Mouse (Mus musculus): ENCODE measurements at regions not wholly inside any gene's neighbourhood (a gene's known extent, or its start where the extent isn't known, plus 50 kb on each side); places are given as distances from the start of the nearest gene placed in this dataset.
"Not testable (repeated sequence)": the region's sequence is repeated elsewhere in the genome, so short reads cannot be mapped to it uniquely, and the experiment has no call there.

DNA sequence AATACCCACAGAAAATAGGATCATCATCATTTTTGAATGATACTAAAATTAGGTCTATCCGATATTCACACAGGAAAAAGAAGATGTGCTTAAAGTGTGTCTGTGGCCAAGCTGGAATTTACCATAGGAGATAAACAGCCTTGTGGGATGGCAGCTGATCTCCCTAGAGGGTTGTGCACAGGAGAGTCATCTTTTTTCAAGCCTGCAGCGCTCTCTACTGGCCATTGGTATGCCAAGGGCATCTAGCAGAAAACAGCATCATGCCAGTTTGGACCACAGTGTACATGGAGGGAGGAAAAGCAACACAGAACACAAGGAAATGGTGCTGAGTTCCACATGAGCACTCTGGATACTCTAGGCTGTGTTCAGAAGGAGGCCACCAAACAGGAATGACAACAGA, 74.1 kb upstream of the Diaph3 start:
- DNase-seq (ENCODE audit: low spot score), result peak; percentile 81

DNA sequence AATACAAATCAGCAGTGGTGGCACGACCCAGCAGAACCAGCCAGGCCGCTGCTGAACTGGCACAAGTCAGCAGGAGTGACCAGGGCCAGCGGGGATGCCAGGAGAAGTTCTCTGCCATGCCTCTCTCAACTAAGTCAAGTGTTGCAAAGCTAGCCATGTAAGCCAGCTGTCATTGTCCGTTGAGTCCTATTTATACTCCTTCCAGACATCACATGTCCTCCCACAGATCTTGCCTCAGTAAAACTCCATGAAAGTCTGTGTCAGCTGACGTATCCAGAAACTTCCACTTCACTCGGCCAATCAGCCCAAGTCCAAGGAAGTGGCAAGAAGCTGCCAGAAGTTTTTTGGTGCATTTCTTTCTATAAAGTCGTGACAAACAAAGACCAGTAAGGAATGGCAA, 76.0 kb upstream of the Diaph3 start:
- no peak for DNase-seq (ENCODE audit: low spot score)

DNA sequence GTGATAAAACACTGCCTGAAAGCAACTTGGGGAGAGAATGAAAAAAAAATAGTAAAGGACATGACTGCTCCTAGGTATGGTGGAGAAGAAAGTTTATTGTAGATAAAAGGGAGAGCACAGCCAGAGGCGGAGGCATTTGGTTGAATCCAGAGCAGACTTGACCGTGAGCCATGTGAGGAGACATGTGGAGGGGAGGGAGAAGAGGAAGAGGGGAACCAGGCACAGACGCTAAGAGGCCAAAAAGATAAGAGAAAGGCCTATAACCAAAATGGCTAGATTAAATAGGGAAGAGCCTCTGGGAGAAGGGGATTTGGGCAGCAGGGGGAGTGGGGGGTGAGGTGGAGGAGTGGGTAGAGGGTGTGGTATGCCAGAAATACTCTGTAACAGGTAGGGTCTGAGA, 78.9 kb upstream of the Diaph3 start:
- DNase-seq (ENCODE audit: low spot score), result no peak

DNA sequence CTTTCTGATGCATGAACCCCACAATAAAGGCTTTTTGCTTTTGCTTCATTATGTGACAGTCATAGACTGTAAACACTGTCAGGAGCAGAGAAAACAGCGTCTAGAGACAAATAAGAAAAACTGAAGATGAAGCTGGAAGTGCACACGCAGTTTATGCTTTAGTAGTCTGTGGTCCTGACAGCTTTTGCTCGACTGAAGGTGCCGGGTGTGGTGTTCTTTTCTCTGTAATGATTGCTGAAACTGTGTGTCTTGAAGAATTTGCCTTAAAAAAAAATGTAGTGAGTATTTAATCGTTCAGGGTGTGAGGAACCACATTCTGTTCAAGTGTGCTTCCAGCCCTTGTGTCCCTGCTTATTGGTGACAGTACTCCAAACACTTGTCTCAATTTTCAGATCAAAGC, 83.8 kb upstream of the Diaph3 start:
- no peak for DNase-seq (ENCODE audit: low spot score)

DNA sequence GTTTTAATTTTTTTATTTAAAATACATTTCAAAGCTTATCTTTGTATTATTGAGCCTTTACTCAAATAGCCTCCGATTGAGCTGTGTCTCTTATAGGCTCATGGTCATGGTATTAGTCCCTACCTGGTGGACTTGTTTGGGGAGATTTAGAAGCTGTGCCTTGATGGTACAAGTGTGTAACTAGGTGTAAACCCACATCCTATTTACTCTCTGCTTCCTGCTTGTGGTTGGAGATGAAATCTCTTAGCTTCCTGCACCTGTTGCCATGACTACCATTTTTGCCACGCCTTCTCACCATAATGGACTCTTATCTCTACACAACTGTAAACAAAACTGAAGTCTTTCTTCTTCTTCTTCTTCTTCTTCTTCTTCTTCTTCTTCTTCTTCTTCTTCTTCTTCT, 108.2 kb upstream of the Diaph3 start:
- DNase-seq (ENCODE audit: low spot score), result no peak

DNA sequence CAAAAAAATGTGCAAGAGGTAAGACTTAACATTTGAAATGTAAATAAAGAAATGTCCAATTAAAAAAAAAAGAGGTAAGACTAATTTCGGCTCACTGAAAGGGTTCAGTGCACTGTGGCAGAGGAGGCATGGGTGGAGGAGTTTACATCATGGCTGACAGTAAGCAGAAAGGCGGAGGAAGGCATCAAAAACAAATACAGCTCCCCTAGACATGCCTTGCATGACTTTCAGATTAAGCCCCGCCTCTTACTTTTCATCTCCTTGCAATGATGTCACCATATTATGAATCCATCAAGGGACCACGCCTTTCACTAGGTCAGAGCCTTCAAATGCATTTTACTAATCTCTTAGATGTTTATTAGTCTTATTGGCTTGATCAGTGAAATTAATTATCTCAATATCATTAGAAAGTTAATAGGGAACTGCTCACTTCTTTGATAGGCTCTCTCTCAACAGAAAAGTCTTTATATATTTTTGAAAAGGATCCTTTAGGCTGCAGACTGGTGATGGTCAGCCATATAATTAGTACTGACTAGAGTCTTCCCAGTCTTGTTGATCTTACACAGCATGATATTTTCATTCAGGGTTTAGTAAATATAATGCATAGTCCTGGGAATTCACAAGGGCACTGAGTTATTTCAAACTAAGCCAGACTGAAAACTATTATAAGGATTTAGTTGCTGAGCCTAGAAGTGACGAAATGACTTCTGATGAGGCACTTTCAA, 114.6 kb upstream of the Diaph3 start:
- no peak for DNase-seq (ENCODE audit: low spot score)

DNA sequence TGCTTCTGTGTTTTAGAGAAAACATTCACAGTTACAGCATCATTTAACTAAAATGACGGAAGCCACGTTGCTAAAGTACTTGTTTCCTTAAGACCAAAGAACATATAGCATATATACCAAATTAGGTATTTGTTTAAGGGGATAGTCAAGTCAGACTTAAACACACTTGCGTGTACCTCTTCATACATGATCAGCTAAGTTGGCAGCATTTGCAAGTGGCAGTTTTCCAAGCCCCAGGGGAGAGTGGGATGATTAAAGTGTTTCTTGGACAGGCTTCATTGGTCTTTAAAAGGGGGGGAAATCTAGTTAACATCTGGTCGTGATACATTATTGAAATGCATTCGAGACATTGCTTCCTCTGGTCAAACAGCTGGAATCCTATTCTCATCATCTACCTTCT, 120.7 kb upstream of the Diaph3 start:
- no peak for DNase-seq (ENCODE audit: low spot score)

DNA sequence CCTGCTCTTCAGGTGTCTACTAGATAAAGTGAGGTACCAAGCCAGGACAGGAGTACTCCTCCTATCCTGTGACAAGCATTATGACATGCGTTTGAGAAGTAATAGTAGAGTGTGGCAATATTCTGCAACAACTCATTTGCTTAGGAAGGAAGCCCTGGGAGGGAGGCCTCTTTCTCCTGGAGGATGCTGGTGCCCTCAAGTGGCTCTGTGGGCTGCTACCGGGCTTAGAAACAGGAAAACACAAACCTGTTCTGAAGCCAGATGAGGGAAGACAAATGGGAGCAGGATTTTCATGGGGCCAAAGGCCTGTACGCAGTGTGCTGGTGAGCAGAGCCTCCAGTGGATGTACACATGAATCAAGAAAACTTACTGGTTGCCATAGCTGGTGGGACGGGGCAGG, 123.8 kb upstream of the Diaph3 start:
- DNase-seq (ENCODE audit: low spot score), result no peak

DNA sequence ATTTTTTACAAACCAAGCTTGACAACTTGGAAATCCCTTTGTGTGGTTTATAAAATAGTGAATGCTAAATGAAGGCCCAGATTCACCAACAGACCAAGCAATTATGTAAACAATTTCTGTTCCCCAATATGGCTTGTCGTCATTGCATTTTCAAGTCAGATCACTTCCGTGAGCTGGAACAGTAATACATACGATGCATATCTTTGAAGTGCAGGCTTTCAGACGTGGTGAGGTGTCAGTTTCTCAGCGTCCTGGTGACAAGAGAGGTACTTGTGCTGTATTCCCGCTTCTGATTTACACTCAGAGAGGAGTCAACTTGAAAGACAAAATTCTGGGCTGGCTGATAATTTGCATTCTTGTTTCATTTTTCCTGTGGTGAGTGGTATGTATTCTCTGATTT, 125.3 kb upstream of the Diaph3 start:
- no peak for DNase-seq (ENCODE audit: low spot score)

DNA sequence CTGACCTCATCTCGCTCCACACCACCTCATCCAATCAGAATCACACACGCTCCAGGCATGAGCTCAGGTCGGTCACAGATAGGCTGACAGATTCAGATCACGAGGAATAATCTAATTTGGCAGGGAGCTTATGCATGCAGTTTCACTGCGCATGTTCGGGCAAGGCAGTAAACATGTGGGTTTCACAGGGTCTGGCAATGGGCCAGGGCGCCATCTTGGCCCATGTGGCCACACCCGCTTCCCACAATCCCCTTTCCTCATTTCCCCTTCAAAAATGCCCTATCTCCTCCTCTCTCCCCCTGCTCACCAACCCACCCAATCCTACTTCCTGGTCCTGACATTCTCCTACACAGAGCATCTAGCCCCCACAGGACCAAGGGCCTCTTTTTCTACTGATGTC, 127.2 kb upstream of the Tdrd3 start:
- not testable (repeated sequence) for DNase-seq (ENCODE audit: low spot score)

DNA sequence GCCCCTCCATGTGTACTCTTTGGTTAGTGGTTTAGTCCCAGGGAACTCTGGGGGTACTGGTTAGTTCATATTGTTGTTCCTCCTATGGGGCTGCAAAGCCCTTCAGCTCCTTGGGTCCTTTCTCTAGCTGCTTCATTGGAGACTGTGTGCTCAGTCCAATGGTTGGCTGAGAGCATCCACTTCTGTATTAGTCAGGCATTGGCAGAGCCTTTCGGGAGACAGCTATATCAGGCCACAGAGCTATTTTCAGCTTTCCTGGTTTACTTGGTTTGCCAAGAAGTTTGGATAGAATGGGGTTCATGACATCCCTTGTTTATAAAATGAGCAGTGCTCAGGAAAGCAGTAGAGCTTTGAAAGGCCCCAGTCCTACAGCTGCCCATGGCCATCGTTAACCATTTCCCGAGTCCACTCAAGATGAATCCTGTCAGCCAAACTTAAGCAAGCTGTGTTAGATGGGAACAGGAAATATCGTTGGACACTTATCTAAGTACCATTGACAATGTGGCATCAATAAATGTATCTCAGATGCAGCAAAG, 126.7 kb upstream of the Tdrd3 start:
- DNase-seq (ENCODE audit: low spot score), result no peak

DNA sequence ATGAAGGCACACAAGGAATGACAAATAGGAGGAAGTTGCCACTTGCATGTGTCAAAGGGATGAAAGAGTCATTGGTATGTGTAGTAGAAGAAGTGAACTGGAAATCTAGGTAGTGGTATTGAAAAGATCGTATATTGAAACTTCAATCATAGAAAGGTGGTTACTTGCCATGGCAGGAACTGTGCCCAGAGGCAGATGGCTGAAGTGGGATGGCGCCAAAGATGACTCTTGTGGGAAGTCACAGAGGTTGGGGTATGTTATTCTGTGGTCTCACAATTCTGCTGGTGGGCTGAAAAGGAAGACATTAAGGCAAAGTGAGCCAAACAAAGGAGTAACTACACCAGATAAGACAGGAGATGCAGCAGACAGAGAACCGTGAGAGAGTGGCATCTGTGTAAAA, 121.2 kb upstream of the Tdrd3 start:
- no peak for DNase-seq (ENCODE audit: low spot score)

DNA sequence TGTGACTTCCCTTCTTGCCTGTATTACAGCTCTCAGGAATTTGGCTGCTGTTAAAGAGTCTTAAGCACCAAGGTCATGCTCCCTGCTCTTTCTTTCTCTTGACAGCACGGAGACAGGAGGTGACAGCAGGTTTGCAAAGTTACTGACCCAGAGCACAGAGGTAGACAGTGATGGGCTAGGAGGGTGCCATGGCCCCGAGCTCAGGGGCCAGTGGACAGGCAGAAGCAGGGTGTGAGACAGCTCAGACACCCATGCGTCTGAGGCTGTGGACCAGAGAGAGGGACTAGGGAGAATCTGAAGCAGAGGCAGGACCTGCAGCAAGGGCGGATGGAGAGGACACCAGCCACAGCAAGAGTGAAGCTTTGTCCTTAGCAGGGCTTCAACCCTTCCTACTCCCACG, 119.3 kb upstream of the Tdrd3 start:
- DNase-seq (ENCODE audit: low spot score), result peak; percentile 21

DNA sequence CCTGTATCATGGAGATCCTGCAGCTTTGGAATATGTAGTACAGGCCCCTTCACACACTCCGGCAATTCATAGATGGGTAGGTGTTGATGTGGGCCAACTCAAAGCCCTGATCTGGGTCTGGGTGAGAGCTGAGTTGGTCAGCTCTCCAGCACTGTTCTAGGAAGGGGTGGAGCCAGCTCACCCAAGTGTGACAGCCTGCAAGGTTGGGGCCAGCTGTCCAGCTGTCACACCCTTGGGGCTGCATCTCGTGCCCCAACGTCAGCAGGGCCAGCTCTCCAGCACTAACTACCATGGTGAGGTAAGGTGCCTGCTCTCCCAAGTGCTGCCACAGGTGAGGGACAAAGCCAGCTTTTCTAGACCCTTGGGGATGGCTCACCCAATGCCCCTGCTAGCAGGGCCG, 115.6 kb upstream of the Tdrd3 start:
- no peak for DNase-seq (ENCODE audit: low spot score)

DNA sequence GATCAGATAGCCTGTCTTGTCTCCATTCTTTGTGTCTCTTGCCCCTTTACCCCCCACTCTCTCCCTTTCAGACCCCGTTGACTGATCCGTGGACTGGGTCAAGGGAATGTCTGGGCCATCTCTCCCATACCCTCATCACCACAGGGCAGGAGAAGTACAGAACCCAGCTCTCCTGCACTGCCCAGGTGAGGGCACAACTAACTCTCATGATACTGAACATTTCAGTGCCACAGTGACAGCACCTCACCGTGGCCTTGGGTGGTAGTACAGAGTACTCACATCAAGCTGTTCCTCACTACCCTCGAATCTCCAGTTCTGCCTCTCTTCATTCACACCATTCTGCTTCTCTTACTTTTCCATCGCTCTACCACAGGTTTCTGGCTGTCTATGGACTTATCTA, 114.9 kb upstream of the Tdrd3 start:
- no peak for DNase-seq (ENCODE audit: low spot score)

DNA sequence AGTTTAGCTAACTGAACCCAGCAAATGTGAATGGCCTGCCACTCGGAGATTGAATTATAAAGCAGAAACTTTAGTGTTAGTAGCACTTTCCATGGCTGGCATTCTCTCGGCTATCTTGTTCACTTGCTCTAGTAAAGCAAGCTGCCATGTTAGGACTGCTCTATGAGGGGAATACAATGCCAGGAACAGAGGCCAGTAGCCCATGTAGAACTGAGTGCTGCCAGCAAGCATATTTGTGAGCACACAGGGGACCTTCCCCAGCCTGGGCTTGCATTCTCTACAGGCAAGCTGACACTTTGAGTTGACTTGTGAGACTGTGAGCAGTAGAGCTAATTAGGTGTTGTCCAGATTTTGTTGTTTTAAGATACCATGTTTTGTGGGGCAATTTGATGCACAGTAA, 111.0 kb upstream of the Tdrd3 start:
- no peak for DNase-seq (ENCODE audit: low spot score)

DNA sequence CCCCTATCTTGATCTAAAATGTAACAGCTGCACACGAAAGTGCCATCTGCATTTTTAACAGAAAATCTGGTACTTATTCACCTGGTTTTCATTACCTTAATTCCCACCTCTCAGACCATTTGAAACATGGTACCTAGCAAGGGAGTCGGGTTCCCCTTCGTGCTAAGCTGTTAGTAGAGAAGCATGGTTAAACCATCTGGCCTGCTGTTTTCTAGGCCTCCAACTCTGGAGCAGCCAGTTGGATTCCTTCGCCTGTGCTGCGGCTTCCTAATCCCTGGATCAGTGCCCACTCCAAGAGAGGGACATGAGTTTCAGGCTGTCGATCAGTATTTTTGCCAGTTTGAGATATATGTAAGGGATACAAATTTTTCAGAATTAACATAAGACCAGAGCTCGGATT, 110.4 kb upstream of the Tdrd3 start:
- no peak for DNase-seq (ENCODE audit: low spot score)

DNA sequence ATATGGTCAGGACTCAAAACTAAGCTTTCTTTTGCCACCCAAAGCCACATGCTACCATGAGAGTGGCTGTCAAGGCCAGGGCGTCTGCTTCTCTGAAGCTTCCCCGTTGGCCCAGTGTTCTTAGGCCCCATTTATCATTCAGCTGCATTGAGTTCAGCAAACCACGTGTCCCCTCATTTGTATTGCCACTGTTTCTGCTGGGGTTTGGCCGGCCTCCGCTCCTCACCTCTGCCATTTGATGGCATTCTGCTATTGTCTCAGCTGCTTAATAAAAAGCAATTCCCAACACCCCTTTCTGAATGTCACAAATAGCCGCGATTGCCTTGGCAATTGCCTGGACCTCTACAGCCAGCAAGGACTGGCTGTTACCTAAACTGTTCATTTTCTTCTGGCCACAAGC, 108.4 kb upstream of the Tdrd3 start:
- DNase-seq (ENCODE audit: low spot score), result peak; percentile 16

DNA sequence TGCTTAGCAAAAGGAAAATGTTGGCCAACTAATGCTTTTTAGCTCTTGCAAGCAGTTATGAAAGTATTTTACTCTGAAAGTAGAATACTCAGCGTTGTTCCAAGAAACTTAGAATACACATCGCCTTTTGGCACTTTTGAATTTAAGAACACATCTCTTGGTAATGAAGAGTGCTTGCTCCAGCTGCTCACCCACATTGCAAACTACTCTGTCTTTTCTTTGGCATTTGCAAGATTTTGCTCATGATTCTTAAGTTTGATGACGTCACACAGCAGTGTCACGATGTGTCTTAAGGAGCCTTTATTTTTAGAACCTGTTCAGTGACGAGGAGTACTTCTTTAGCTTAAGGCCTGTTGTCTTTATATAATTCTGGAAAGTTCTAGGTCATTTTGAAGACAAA, 104.1 kb upstream of the Tdrd3 start:
- no peak for DNase-seq (ENCODE audit: low spot score)

DNA sequence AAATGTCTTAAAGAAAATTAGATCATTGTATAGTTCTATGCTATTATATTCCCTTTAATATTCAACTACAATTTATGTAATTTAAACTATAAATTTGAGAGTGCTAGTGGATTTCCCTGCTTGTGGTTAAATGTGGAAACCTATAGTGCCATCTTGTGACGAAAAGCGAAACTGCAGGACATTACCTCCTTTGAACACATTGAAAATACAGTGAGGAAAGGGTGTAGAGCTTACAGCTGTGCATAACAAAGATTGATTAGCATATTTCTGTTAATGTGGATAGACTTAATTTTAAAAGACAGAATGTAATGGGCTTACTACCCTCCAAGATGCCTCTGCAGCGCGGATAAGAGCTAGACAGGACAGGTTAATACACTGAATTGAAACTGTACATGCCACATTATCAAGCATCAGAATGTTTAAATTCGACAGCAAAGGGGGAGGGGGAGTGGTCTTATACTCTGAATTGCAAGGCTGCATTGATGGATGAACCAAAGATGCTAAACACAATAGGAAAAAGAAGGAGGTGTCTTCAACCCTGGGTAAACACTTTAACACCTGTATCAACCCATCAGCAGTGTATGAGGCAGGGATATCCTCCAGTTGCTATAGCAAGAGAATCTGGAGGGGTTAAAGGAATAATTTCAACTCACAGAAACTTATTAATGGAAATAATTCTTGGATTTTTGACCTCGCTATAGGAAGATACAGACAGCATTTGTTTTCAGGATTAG, 101.3 kb upstream of the Tdrd3 start:
- DNase-seq (ENCODE audit: low spot score), result peak; percentile 86

DNA sequence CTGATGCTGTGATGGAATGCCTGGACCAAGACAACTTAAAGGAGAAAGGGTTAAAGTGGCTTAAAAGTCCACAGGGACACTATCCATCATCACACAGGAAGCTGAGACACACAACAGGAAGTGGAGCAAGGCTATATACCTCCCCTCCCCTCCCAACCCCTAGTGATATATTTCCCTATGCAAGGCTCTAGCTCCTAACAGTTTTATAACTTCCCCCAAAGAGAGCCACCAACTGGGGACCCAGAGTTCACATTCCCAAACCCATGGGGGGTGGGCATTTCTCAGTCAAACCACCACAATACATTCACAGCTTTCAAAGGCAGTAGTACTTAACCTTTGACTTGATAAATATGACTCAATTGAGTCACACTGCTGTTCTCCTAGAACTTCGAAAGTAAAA, 88.6 kb upstream of the Tdrd3 start:
- peak; percentile 67 for DNase-seq (ENCODE audit: low spot score)

DNA sequence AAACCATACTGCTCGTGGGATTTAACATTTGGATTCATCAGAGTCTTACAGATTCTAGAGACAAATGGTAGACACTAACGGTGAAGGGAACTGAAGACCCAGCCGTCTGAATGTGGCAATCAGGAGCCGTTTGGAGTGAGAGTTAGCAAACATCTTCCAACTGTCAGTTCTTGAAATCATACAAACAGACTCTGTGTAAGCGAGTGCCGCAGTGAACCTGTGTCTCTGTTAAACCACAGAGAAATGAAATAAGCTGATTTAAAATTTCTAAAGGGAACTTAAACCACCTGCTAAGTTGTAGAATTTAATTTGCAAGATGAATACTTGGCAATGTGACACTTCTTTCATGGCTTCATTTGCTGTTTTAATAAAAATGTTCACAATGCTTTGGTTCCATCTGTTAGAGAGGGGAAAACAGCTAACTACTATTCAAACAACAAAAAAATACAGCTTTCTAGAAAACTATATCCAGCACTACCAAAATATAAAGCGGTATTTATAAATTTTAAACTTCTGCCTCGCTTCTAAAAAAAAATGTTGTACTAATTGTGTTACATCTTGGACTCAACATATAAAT, 78.4 kb upstream of the Tdrd3 start:
- no peak for DNase-seq (ENCODE audit: low spot score)

DNA sequence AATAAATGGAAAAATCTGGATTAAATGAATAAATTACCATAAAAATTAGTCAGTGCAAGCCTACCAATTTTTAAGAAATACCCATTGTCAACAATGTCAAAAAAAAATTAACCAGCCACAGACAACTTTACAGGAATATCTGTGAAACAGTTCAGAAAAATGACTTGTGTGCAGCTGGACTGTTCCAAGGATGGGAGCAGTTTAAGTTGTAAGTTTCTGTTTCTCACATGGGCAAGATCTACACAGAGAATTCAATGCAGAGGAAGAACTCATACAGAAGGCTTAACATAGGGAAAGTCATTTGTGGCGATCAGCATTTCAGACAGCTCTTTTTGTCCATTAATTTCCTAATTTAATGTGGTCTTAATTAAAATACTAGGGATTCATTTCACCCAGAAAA, 71.9 kb upstream of the Tdrd3 start:
- DNase-seq (ENCODE audit: low spot score), result no peak
